Mouse (Mus musculus): ENCODE results near the gene Hk1.

- TF ChIP-seq GATA1 (IDR thresholded peaks at IDR 0.05; ENCODE audit: borderline replicate concordance, low read length) (no peak), CTCF (IDR thresholded peaks at IDR 0.05; ENCODE audit: low read depth, low read length) (no peak), TAL1 (conservative IDR thresholded peaks at IDR 0.05; ENCODE audit: low read depth, low read length) (no peak)
Measured at GRCm38 (mm10) chr10:62277499-62278293, 102.0 kb downstream of the Hk1 start.
